Mouse (Mus musculus): ENCODE data around the gene Rassf7. TPM values are rescaled to one million over a fixed set of nuclear protein-coding genes. Genes with fewer than 3 reads are reported as not detected.
A peak's percentile ranks its signal among the peaks of the same experiment; 100 is the strongest.

Gene Rassf7
- 25.9 and 27.2 TPM in 2 replicates for polyA plus RNA-seq (2014; fragmentation: Nextera tagmentation; extraction: Ambion mirVana)

DNA sequence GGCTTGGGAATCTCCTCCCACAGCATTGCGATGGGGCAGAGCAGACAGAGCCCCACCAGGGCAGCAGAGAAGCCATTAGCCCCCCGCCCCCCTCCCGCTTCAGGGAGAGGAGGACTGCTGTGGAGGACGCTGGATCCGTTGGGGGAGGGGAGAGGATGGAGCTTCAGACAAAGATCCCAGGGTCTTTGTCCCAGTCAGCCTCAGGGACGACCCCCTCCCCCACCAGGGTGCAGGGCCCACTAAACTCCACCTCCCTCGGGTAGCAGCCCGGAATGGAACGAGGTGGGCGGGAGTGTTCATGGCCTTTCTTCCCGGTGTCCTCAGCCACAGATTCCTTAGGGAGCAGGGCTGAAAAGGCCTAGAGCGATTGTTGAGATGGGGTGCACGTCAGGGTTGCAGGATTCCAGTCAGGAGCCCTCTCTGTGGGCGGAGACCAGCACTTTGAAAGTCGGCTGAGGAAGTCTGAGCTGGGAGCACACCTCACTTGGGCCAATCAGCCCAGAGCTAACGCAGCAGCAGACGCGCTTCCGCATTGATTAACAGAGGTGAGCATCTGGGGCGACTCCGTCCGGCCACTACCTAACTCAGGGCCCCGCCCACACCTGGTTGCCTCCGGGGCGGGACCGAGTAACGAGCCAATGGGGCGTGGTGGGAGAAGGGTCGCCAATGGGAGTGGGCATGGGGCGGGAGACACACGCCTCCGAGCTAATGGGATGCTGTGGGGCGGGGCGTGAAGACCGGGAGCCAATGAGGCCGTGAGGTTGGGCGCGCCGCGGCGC, at the start of gene Rassf7:
Gene Rassf7 (plus strand): TSS at position 760 of the 779 bp plus-strand sequence.
- Histone ChIP-seq H3K9me3 (ENCODE audit: control insufficient read depth, low read length) (no peaks in the 10 kb centered on the region), H3K27ac (replicated peaks; ENCODE audit: low read depth, low read length) (peak within 1 kb of the TSS; percentile 90), H3K4me1 (ENCODE audit: control insufficient read depth, insufficient read depth, low read length) (peaks cover 13% of the 10 kb centered on the region), H3K4me3 (replicated peaks; ENCODE audit: low read depth, low read length) (peak within 1 kb of the TSS; percentile 66), H3K4me2 (ENCODE audit: low read length) (peak within 1 kb of the TSS; percentile 95), H3K36me3 (ENCODE audit: control insufficient read depth, insufficient read depth, low read length) (0 out of 2 replicates have a peak, but pooled peaks cover 5% of the 10 kb centered on the region), H3K27me3 (ENCODE audit: control insufficient read depth, insufficient read depth, low read length) (no peaks in the 10 kb centered on the region), H3K9ac (replicated peaks; ENCODE audit: low read length) (peak within 1 kb of the TSS; percentile 61)
- ATAC-seq (ENCODE audit: low FRiP score, low TSS enrichment) (peak; percentile 95), DNase-seq (peak; percentile 96)
- under 1% methylated on average over 41 of the region's 41 CpGs for WGBS

- WGBS, result 17% methylated on average over 7 of the region's 7 CpGs
- H3K9ac ChIP-seq (replicated peaks; ENCODE audit: low read length), result peak overlapping the region; percentile 36; the same call in 1 of the 2 replicates
- no peaks in the 10 kb centered on the region for H3K27me3 ChIP-seq (ENCODE audit: control insufficient read depth, insufficient read depth, low read length)
- no peaks in the 10 kb centered on the region for H3K9me3 ChIP-seq (ENCODE audit: control insufficient read depth, low read length)
- no peak overlapping the region for H3K27ac ChIP-seq (replicated peaks; ENCODE audit: low read depth, low read length)
- H3K4me2 ChIP-seq (ENCODE audit: low read length), result peak overlapping the region; percentile 47
- H3K4me1 ChIP-seq (ENCODE audit: control insufficient read depth, insufficient read depth, low read length), result peaks cover 15% of the 10 kb centered on the region
- ATAC-seq (ENCODE audit: low FRiP score, low TSS enrichment) (no peak), DNase-seq (peak; percentile 15)
- peaks cover 16% of the 10 kb centered on the region for H3K36me3 ChIP-seq (ENCODE audit: control insufficient read depth, insufficient read depth, low read length)
- H3K4me3 ChIP-seq (replicated peaks; ENCODE audit: low read depth, low read length), result peak overlapping the region; percentile 17
Observed at GRCm38 (mm10) chr7:141167901-141168517, 47.7 kb upstream of the Rassf7 start.

DNA sequence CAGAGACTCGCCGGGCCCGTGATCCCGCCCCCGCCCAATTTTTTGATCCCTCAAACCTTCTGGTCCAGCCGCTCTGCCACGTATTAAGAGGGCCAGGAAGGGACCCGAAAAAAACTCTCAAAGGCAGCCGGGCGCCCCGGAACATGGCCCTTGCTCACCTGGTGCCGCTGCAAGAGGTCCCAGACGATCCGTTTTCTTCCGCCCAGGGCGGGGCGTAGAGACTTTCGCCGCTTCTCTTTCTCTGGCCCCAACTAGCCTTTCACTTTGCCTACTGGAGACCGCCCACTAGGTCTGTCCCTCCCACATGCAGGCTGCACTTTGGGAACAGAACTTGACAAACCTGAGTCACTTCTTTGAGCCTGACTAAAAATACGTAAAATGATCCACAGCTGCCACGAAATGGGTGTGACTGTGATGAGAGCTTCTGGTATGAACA, 47.1 kb upstream of the Rassf7 start:
- Histone ChIP-seq H3K4me3 (replicated peaks; ENCODE audit: low read depth, low read length) (peak overlapping the region; percentile 17), H3K4me1 (ENCODE audit: control insufficient read depth, insufficient read depth, low read length) (peaks cover 20% of the 10 kb centered on the region), H3K9ac (replicated peaks; ENCODE audit: low read length) (peak overlapping the region; percentile 36), H3K9me3 (ENCODE audit: control insufficient read depth, low read length) (no peaks in the 10 kb centered on the region), H3K27ac (replicated peaks; ENCODE audit: low read depth, low read length) (no peak overlapping the region), H3K36me3 (ENCODE audit: control insufficient read depth, insufficient read depth, low read length) (peaks cover 11% of the 10 kb centered on the region), H3K4me2 (ENCODE audit: low read length) (peak overlapping the region; percentile 47), H3K27me3 (ENCODE audit: control insufficient read depth, insufficient read depth, low read length) (no peaks in the 10 kb centered on the region)
- 5% methylated on average over 22 of the region's 22 CpGs for WGBS
- ATAC-seq (ENCODE audit: low FRiP score, low TSS enrichment) (no peak), DNase-seq (peak; percentile 20)

- Histone ChIP-seq H3K27me3 (ENCODE audit: control insufficient read depth, insufficient read depth, low read length) (no peaks in the 10 kb centered on the region), H3K9me3 (ENCODE audit: control insufficient read depth, low read length) (no peaks in the 10 kb centered on the region), H3K4me1 (ENCODE audit: control insufficient read depth, insufficient read depth, low read length) (peaks cover 20% of the 10 kb centered on the region), H3K36me3 (ENCODE audit: control insufficient read depth, insufficient read depth, low read length) (peaks cover 8% of the 10 kb centered on the region; the same call in 1 of the 2 replicates), H3K9ac (replicated peaks; ENCODE audit: low read length) (no peak overlapping the region), H3K4me3 (replicated peaks; ENCODE audit: low read depth, low read length) (no peak overlapping the region), H3K27ac (replicated peaks; ENCODE audit: low read depth, low read length) (no peak overlapping the region), H3K4me2 (ENCODE audit: low read length) (no peak overlapping the region)
- no peak for DNase-seq
- ATAC-seq (ENCODE audit: low FRiP score, low TSS enrichment), result no peak
- 86% methylated on average over 1 of the region's 1 CpGs for WGBS
Observed at GRCm38 (mm10) chr7:141169300-141169699, 46.4 kb upstream of the Rassf7 start.

DNA sequence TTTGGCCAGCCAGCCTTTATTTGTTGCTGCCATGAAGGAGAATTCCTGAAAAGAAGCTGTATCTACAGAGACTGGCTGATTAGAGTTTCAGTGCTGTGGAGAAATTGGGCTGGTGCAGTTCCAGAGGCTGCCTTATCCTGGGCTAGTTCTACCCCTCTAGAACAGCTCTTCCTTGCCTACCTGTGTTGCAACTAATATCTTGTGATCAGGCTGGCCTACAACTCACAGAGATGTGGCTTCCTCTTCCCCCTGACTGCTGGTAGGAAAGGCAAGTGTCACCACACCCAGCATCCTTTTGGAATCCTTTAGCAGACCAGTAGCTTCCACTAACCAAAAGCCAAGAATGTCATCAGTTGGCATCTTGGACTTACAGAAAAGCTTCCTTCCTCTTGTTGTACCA, 45.8 kb upstream of the Rassf7 start:
- H3K27ac ChIP-seq (replicated peaks; ENCODE audit: low read depth, low read length), result no peak overlapping the region
- H3K36me3 ChIP-seq (ENCODE audit: control insufficient read depth, insufficient read depth, low read length), result peaks cover 8% of the 10 kb centered on the region; the same call in 1 of the 2 replicates
- no peaks in the 10 kb centered on the region for H3K9me3 ChIP-seq (ENCODE audit: control insufficient read depth, low read length)
- no peak for DNase-seq
- H3K9ac ChIP-seq (replicated peaks; ENCODE audit: low read length), result no peak overlapping the region
- H3K27me3 ChIP-seq (ENCODE audit: control insufficient read depth, insufficient read depth, low read length), result no peaks in the 10 kb centered on the region
- no peak overlapping the region for H3K4me2 ChIP-seq (ENCODE audit: low read length)
- ATAC-seq (ENCODE audit: low FRiP score, low TSS enrichment), result no peak
- no peak overlapping the region for H3K4me3 ChIP-seq (replicated peaks; ENCODE audit: low read depth, low read length)
- H3K4me1 ChIP-seq (ENCODE audit: control insufficient read depth, insufficient read depth, low read length), result peaks cover 20% of the 10 kb centered on the region

DNA sequence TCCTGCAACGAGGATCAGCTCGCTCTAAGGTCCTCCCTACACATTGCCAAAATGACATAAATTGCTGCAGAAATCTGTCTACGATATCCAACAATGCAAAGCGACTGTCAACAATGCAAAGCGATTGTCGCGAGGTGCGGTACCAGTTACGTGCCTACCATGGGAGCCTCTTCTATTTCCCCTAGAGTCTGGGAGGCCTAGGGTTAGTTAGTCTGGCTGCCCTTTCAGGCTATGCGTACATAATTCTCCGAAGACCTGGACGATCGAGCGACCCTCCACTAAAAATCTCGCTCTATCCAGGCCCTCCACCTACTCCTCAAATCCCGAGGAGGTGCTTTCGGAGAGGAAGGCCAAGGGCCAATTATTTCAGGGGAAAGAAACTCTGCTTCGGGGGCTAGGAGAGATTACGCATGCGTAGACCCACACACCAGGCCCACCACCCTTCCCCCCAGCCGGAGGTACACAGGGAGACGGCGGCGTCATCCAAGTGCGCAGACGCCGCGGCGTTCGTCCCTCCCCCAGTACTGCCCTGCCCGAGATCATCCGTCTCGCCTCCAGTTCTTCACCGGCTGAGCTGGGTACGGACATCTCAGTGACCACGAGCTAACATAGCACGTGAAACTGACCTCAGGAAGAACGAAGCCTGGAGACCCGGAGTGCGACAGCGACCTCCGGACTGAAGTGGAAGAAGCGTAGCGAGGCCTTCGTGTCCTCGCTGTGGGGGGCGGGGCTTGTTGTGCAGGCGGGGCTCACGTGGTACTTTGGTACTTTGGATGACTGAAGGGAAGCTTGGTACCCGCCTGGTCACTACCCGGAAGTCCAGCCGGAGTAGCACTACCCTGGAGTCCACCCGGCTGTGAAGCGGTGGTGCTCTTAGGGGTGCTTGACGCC, 43.3 kb upstream of the Rassf7 start, which contains the start of gene Rnh1:
Gene Rnh1 (minus strand): TSS at position 742 of the 891 bp plus-strand sequence.
- peak within 1 kb of the TSS; percentile 51 for H3K4me3 ChIP-seq (replicated peaks; ENCODE audit: low read depth, low read length)
- 3% methylated on average over 55 of the region's 55 CpGs for WGBS
- H3K4me1 ChIP-seq (ENCODE audit: control insufficient read depth, insufficient read depth, low read length), result peaks cover 20% of the 10 kb centered on the region
- ATAC-seq (ENCODE audit: low FRiP score, low TSS enrichment) (peak; percentile 97), DNase-seq (peak; percentile 97)
- H3K9ac ChIP-seq (replicated peaks; ENCODE audit: low read length), result peak within 1 kb of the TSS; percentile 69
- H3K27me3 ChIP-seq (ENCODE audit: control insufficient read depth, insufficient read depth, low read length), result no peaks in the 10 kb centered on the region
- H3K27ac ChIP-seq (replicated peaks; ENCODE audit: low read depth, low read length), result peak within 1 kb of the TSS; percentile 96
- no peaks in the 10 kb centered on the region for H3K36me3 ChIP-seq (ENCODE audit: control insufficient read depth, insufficient read depth, low read length)
- peak within 1 kb of the TSS; percentile 76 for H3K4me2 ChIP-seq (ENCODE audit: low read length)
- no peaks in the 10 kb centered on the region for H3K9me3 ChIP-seq (ENCODE audit: control insufficient read depth, low read length)

DNA sequence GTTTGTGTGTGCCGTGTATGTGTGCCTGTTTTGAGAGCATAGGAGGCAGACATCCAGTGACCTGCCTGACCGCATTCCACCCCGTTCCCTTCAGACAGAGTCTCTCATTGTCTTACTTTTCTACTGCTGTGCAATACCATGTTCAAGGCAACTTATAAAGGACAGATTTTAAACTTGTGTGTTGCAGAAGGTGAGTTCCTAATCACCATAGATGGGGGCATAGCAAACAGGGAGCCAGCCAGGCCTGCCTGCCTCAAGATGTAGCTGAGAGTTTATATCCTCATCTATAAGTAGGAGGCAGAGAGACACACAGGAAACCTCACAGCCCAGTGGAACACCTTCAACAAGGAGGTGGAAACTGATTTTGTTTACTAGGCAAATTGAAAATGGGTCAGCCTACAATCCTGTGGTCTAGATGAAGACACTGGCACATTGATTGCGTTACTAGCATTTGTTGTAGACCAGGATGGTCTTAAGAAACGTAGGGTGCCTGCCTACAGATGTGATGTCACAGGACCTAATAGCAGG, 42.3 kb upstream of the Rassf7 start:
- Histone ChIP-seq H3K4me2 (ENCODE audit: low read length) (peak overlapping the region; percentile 76), H3K36me3 (ENCODE audit: control insufficient read depth, insufficient read depth, low read length) (no peaks in the 10 kb centered on the region), H3K4me3 (replicated peaks; ENCODE audit: low read depth, low read length) (peak overlapping the region; percentile 51), H3K27me3 (ENCODE audit: control insufficient read depth, insufficient read depth, low read length) (no peaks in the 10 kb centered on the region), H3K4me1 (ENCODE audit: control insufficient read depth, insufficient read depth, low read length) (peaks cover 14% of the 10 kb centered on the region), H3K9ac (replicated peaks; ENCODE audit: low read length) (peak overlapping the region; percentile 69; the same call in 1 of the 2 replicates), H3K9me3 (ENCODE audit: control insufficient read depth, low read length) (no peaks in the 10 kb centered on the region), H3K27ac (replicated peaks; ENCODE audit: low read depth, low read length) (no peak overlapping the region)
- ATAC-seq (ENCODE audit: low FRiP score, low TSS enrichment) (no peak), DNase-seq (no peak)
- 91% methylated on average over 5 of the region's 5 CpGs for WGBS

- Histone ChIP-seq H3K27ac (replicated peaks; ENCODE audit: low read depth, low read length) (no peak overlapping the region), H3K4me1 (ENCODE audit: control insufficient read depth, insufficient read depth, low read length) (peaks cover 12% of the 10 kb centered on the region), H3K27me3 (ENCODE audit: control insufficient read depth, insufficient read depth, low read length) (no peaks in the 10 kb centered on the region), H3K4me2 (ENCODE audit: low read length) (no peak overlapping the region), H3K36me3 (ENCODE audit: control insufficient read depth, insufficient read depth, low read length) (no peaks in the 10 kb centered on the region), H3K9me3 (ENCODE audit: control insufficient read depth, low read length) (no peaks in the 10 kb centered on the region), H3K9ac (replicated peaks; ENCODE audit: low read length) (no peak overlapping the region), H3K4me3 (replicated peaks; ENCODE audit: low read depth, low read length) (no peak overlapping the region)
- 89% methylated on average over 4 of the region's 4 CpGs for WGBS
- DNase-seq (no peak), ATAC-seq (ENCODE audit: low FRiP score, low TSS enrichment) (no peak)
Observed at GRCm38 (mm10) chr7:141175068-141175467, 40.6 kb upstream of the Rassf7 start.

Data from midbrain, embryonic 14.5 days (tissue).